Mouse (Mus musculus): Measurements from ENCODE around the gene Epm2a.

The Epm2a gene

GRCm38 (mm10) chr10:11420071-11420470 is 76.9 kb downstream of the Epm2a start:
- no peak for DNase-seq (ENCODE audit: extremely low read depth, insufficient read length, low spot score)

DNA sequence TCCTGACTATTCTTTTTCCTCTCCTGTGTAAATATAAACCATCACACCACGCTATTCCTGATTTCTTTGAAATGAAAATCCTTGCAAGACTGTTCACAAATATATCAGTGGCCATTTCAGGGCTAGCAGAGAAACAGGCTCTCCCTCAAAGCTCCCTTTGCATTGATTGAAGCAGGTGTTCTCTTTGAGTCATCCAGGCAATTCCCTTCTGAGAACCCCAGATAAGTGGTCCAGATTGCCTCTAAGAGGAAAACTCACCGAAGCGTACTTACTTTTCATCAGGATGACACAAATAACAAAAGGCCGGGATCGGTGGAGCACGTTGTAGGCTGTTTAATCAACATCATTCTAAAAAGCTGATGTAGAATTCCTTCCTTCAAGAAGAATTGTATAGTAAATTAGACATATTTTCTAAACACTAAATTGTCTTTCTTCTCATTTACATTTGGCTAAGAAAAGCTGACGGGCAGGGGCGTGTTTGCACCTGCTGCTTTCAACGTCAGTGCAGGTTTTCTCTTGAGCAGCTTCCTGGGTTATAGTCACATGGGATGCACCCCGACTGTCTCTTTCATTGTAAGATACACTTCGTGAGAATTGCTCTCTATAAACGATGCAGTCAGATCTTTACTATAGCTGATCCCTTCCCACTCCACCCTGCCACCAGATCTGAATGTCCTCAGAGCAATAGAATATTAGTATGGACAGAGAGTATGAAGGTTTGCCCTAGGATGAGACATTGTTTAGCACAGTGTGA is 86.0 kb downstream of the Epm2a start:
- no peak for DNase-seq (ENCODE audit: extremely low read depth, insufficient read length, low spot score)

GRCm38 (mm10) chr10:11436961-11437360 is 93.8 kb downstream of the Epm2a start:
- no peak for DNase-seq (ENCODE audit: extremely low read depth, insufficient read length, low spot score)

- DNase-seq (ENCODE audit: extremely low read depth, insufficient read length, low spot score): no peak
Measured at GRCm38 (mm10) chr10:11438461-11438860, 95.3 kb downstream of the Epm2a start.

- no peak for DNase-seq (ENCODE audit: extremely low read depth, insufficient read length, low spot score)
Measured at GRCm38 (mm10) chr10:11439342-11439741, 96.1 kb downstream of the Epm2a start.

GRCm38 (mm10) chr10:11449556-11450305 is 106.5 kb downstream of the Epm2a start:
- DNase-seq (ENCODE audit: extremely low read depth, insufficient read length, low spot score): no peak

- no peak for DNase-seq (ENCODE audit: extremely low read depth, insufficient read length, low spot score)
Measured at GRCm38 (mm10) chr10:11452537-11452936, 109.3 kb downstream of the Epm2a start.

DNA sequence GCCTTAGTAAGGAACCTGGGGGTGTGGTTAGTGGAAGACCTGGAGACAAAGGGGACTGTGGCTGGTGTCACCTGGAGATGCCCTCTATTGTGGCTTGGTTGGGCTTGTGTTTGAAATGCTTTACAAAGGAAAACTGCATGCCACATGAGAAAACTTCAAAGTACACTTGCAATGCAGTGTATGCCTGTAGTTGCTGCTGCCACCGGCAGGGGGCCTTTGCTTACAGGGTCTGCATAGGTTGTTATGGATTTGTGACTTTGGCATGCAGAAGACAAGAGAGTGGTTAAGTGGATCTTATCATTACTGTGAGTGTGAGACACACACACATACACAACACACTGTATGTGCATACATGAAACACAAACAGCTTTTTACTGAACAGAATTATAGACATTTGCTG is 114.2 kb downstream of the Epm2a start:
- DNase-seq (ENCODE audit: extremely low read depth, insufficient read length, low spot score): no peak

- DNase-seq (ENCODE audit: extremely low read depth, insufficient read length, low spot score): peak; percentile 57
Measured at GRCm38 (mm10) chr10:11491956-11492355, 148.8 kb downstream of the Epm2a start.
